Mouse (Mus musculus) embryonic facial prominence, embryonic 15.5 days (tissue): ENCODE results near the gene Rcbtb2. TPM values are rescaled to one million over a fixed set of nuclear protein-coding genes. Genes with fewer than 3 reads are reported as not detected.
"Not testable (repeated sequence)": the region's sequence is repeated elsewhere in the genome, so short reads cannot be mapped to it uniquely, and the experiment has no call there.

Experiments
- ATAC-seq: fragments of 200-750 bp; cut with Nextera tagmentation; 2 replicates; pipeline ENCODE4 v1.8.0; 2017; ENCODE audit warnings: low read depth, moderate TSS enrichment; ENCODE audit not compliant: insufficient number of reproducible peaks, low FRiP score, low TSS enrichment
- H3K27ac ChIP-seq: fragments of 300-500 bp; sonication (generic); replicated peaks from 2 replicates; pipeline ENCODE4 v1.5.1; 2015; ENCODE audit warnings: mild to moderate bottlenecking, inconsistent platforms
- H3K27me3 ChIP-seq: fragments of 300-500 bp; sonication (generic); 2 replicates; pipeline ENCODE4 v1.6.1; 2015; ENCODE audit warnings: inconsistent platforms
- H3K36me3 ChIP-seq: fragments of 300-500 bp; sonication (generic); 2 replicates; pipeline ENCODE4 v1.6.1; 2015; ENCODE audit warnings: mild to moderate bottlenecking, inconsistent platforms
- H3K4me1 ChIP-seq: fragments of 300-500 bp; sonication (generic); 2 replicates; pipeline ENCODE4 v1.6.1; 2015; ENCODE audit warnings: inconsistent platforms
- H3K4me2 ChIP-seq: fragments of 300-500 bp; sonication (generic); replicated peaks from 2 replicates; pipeline ENCODE4 v1.6.1; 2015; ENCODE audit warnings: mild to moderate bottlenecking, inconsistent platforms
- H3K4me3 ChIP-seq: fragments of 300-500 bp; sonication (generic); replicated peaks from 2 replicates; pipeline ENCODE4 v1.5.1; 2015; ENCODE audit warnings: mild to moderate bottlenecking, inconsistent platforms
- H3K9ac ChIP-seq: fragments of 300-500 bp; sonication (generic); 2 replicates; pipeline ENCODE4 v1.6.1; 2015; ENCODE audit warnings: inconsistent platforms
- H3K9me3 ChIP-seq: fragments of 300-500 bp; sonication (generic); replicated peaks from 2 replicates; pipeline ENCODE4 v1.6.1; 2016; ENCODE audit warnings: inconsistent platforms
- WGBS: fragments of 180-500 bp; shearing (Covaris S2); methylation state at CpG from one replicate; pipeline ENCODE4 v1.1.7; 2015; 5-methylcytosine and 5-hydroxymethylcytosine counted together
- polyA plus RNA-seq: library from polyadenylated mRNA; unstranded; fragments of >200 nt; fragmentation: Nextera tagmentation; extraction: Ambion mirVana; gene quantifications from 2 replicates; pipeline ENCODE4 v1.2.1, GENCODE M21; 2015

Gene Rcbtb2
- 85.7 and 86.0 TPM in 2 replicates for polyA plus RNA-seq

GRCm38 (mm10) chr14:73122923-73123278 is at the start of gene Rcbtb2:
Gene Rcbtb2 (plus strand): TSS chr14:73123037.
- WGBS, result 40% methylated on average over 4 of the region's 4 CpGs
- Histone ChIP-seq H3K36me3 (no peaks in the 10 kb centered on the region), H3K27ac (no peak within 1 kb of the TSS; the same call in 1 of the 2 replicates), H3K4me1 (peaks cover 12% of the 10 kb centered on the region), H3K27me3 (no peaks in the 10 kb centered on the region), H3K4me2 (no peak within 1 kb of the TSS), H3K9ac (no peak within 1 kb of the TSS), H3K4me3 (no peak within 1 kb of the TSS), H3K9me3 (no peaks in the 10 kb centered on the region)
- ATAC-seq, result no peak

- Histone ChIP-seq H3K9me3 (no peaks in the 10 kb centered on the region), H3K27me3 (no peaks in the 10 kb centered on the region), H3K36me3 (no peaks in the 10 kb centered on the region), H3K9ac (no peak overlapping the region), H3K4me3 (no peak overlapping the region), H3K4me2 (no peak overlapping the region), H3K27ac (no peak overlapping the region), H3K4me1 (no peaks in the 10 kb centered on the region)
- 77% methylated on average over 2 of the region's 2 CpGs for WGBS
- ATAC-seq, result no peak
These were observed 39.3 kb upstream of the Rcbtb2 start for GRCm38 (mm10) chr14:73083563-73083962.

GRCm38 (mm10) chr14:73086425-73086824 is 36.4 kb upstream of the Rcbtb2 start:
- Histone ChIP-seq H3K4me3 (no peak overlapping the region), H3K36me3 (no peaks in the 10 kb centered on the region), H3K4me2 (no peak overlapping the region), H3K27me3 (no peaks in the 10 kb centered on the region), H3K4me1 (no peaks in the 10 kb centered on the region), H3K27ac (no peak overlapping the region), H3K9me3 (no peaks in the 10 kb centered on the region), H3K9ac (no peak overlapping the region)
- no peak for ATAC-seq
- 58% methylated on average over 3 of the region's 3 CpGs for WGBS

GRCm38 (mm10) chr14:73087247-73087646 is 35.6 kb upstream of the Rcbtb2 start:
- Histone ChIP-seq H3K4me1 (no peaks in the 10 kb centered on the region), H3K27me3 (no peaks in the 10 kb centered on the region), H3K4me3 (no peak overlapping the region), H3K9ac (no peak overlapping the region), H3K4me2 (no peak overlapping the region), H3K9me3 (no peaks in the 10 kb centered on the region), H3K36me3 (no peaks in the 10 kb centered on the region), H3K27ac (no peak overlapping the region)
- 89% methylated on average over 5 of the region's 5 CpGs for WGBS
- no peak for ATAC-seq

GRCm38 (mm10) chr14:73087746-73088145 is 35.1 kb upstream of the Rcbtb2 start:
- Histone ChIP-seq H3K4me2 (no peak overlapping the region), H3K36me3 (no peaks in the 10 kb centered on the region), H3K9ac (no peak overlapping the region), H3K27ac (no peak overlapping the region), H3K9me3 (no peaks in the 10 kb centered on the region), H3K4me3 (no peak overlapping the region), H3K4me1 (no peaks in the 10 kb centered on the region), H3K27me3 (no peaks in the 10 kb centered on the region)
- no peak for ATAC-seq
- WGBS, result 79% methylated on average over 5 of the region's 5 CpGs

GRCm38 (mm10) chr14:73088224-73088623 is 34.6 kb upstream of the Rcbtb2 start:
- Histone ChIP-seq H3K4me3 (no peak overlapping the region), H3K9me3 (no peaks in the 10 kb centered on the region), H3K9ac (no peak overlapping the region), H3K36me3 (no peaks in the 10 kb centered on the region), H3K27me3 (no peaks in the 10 kb centered on the region), H3K4me1 (no peaks in the 10 kb centered on the region), H3K27ac (no peak overlapping the region), H3K4me2 (no peak overlapping the region)
- WGBS, result 83% methylated on average over 1 of the region's 1 CpGs
- ATAC-seq, result no peak

- no peak overlapping the region for H3K27ac ChIP-seq
- no peak for ATAC-seq
- 84% methylated on average over 3 of the region's 3 CpGs for WGBS
These were observed 30.0 kb upstream of the Rcbtb2 start for GRCm38 (mm10) chr14:73092871-73093270.

GRCm38 (mm10) chr14:73094802-73095550 is 27.9 kb upstream of the Rcbtb2 start:
- H3K9ac ChIP-seq, result no peak overlapping the region
- no peak overlapping the region for H3K27ac ChIP-seq
- 43% methylated on average over 13 of the region's 13 CpGs for WGBS
- no peaks in the 10 kb centered on the region for H3K4me1 ChIP-seq
- peaks cover 9% of the 10 kb centered on the region; the same call in 1 of the 2 replicates for H3K27me3 ChIP-seq
- no peak overlapping the region for H3K4me3 ChIP-seq
- no peaks in the 10 kb centered on the region for H3K36me3 ChIP-seq
- 0 out of 2 replicates have a peak, but pooled peaks have one; percentile 43 for ATAC-seq
- no peak overlapping the region for H3K4me2 ChIP-seq
- no peaks in the 10 kb centered on the region for H3K9me3 ChIP-seq

More at GRCm38 (mm10) chr14:73092871-73093270, 30.0 kb upstream of the Rcbtb2 start:
- no peaks in the 10 kb centered on the region for H3K9me3 ChIP-seq
- no peaks in the 10 kb centered on the region for H3K27me3 ChIP-seq
- H3K9ac ChIP-seq, result no peak overlapping the region
- no peak overlapping the region for H3K4me2 ChIP-seq
- no peaks in the 10 kb centered on the region for H3K4me1 ChIP-seq
- H3K36me3 ChIP-seq, result no peaks in the 10 kb centered on the region
- no peak overlapping the region for H3K4me3 ChIP-seq

GRCm38 (mm10) chr14:73098677-73099387 is 24.0 kb upstream of the Rcbtb2 start:
- 38% methylated on average over 10 of the region's 10 CpGs for WGBS

GRCm38 (mm10) chr14:73102270-73102865 is 20.5 kb upstream of the Rcbtb2 start:
- 67% methylated on average over 12 of the region's 12 CpGs for WGBS
- H3K9ac ChIP-seq, result no peak overlapping the region
- no peak for ATAC-seq
- H3K27me3 ChIP-seq, result peaks cover 13% of the 10 kb centered on the region; the same call in 1 of the 2 replicates
- H3K4me3 ChIP-seq, result no peak overlapping the region
- H3K4me1 ChIP-seq, result peaks cover 5% of the 10 kb centered on the region; the same call in 1 of the 2 replicates
- no peak overlapping the region for H3K27ac ChIP-seq
- no peaks in the 10 kb centered on the region for H3K9me3 ChIP-seq
- H3K4me2 ChIP-seq, result no peak overlapping the region
- no peaks in the 10 kb centered on the region for H3K36me3 ChIP-seq

More at GRCm38 (mm10) chr14:73098677-73099387, 24.0 kb upstream of the Rcbtb2 start:
- Histone ChIP-seq H3K9me3 (no peaks in the 10 kb centered on the region), H3K4me3 (no peak overlapping the region), H3K27ac (no peak overlapping the region), H3K4me1 (no peaks in the 10 kb centered on the region), H3K4me2 (no peak overlapping the region), H3K36me3 (no peaks in the 10 kb centered on the region), H3K27me3 (peaks cover 13% of the 10 kb centered on the region; the same call in 1 of the 2 replicates), H3K9ac (no peak overlapping the region)
- ATAC-seq, result no peak

GRCm38 (mm10) chr14:73102986-73103385 is 19.9 kb upstream of the Rcbtb2 start:
- H3K4me1 ChIP-seq, H3K9me3 ChIP-seq, H3K27ac ChIP-seq, H3K36me3 ChIP-seq, ATAC-seq, H3K9ac ChIP-seq, H3K4me3 ChIP-seq, H3K4me2 ChIP-seq: not testable (repeated sequence)
- H3K27me3 ChIP-seq, result peaks cover 13% of the 10 kb centered on the region; the same call in 1 of the 2 replicates
- WGBS, result 48% methylated on average over 4 of the region's 4 CpGs
